Mouse (Mus musculus) kidney, postnatal 14 days (tissue): Measurements from ENCODE around the gene Ankrd45.
"Not testable (repeated sequence)": the region's sequence is repeated elsewhere in the genome, so short reads cannot be mapped to it uniquely, and the experiment has no call there.

Source experiments
- DNase-seq: peaks from one replicate; pipeline ENCODE4 v3.0.0; 2022; ENCODE audit warnings: mixed read lengths

Gene Ankrd45

DNA sequence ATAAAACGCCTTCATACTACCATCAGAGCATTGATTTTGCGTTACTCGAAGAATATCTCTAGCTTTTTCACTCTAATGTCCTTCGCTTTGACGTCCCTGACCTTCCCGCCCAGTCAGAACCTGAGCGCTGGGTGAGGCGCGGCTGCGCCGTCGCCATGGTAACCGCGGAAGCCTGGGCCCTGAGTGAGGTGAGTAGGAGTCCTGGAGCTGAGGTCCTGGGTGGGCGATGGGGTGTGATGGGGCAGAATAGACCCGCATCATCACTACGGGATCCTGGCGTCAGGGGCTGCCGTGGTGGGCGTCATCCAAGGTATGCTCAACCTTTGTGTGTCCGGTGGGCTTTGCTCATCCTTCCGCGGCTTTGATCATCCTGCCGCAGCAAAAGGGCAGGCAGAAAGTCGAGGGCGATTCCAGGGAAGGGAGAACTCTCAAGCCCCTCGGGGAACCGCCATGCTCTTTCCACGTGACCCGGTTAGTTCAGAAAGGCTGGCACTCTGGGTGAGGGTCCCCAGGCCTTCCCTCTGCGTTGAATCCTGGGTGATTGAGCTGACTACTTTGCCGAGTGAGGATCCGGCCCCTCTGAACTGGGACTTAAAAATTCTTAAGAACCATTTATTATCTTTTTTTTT is at the start of gene Ankrd45:
TSS of gene Ankrd45 (plus strand) at position 161 of the 629 bp plus-strand sequence.
- DNase-seq: peak; percentile 72

DNA sequence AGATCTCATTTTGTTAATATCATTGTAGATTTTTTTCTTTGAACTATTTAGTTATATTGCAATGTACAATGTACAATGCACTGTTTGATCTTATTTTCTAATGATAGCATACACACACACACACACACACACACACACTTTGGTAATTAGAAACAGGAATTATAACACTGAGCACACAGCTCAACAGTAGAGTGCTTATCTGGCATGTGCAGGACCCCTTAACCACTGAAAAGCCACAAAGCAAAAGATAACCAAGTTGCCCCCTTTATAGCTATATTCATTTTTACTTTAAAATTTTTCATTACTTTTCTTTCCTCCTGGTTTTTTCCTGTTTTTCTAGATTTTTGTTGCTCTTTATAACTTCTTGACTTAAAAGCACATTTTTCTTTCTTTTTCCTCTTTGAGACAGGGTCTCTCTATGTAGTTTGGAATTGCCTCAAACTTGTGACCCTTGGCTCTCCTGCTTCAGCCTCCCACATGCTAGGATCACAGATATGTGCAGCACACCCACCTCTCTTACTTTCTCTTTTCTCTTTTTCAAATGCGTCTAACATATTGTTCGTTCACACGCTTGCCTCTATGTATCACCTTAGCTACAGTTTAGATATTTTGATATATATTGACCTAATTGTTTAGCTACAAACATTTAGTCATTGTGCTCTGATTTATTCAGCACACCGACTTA is 42.6 kb upstream of the Ankrd45 start:
- no peak for DNase-seq

DNA sequence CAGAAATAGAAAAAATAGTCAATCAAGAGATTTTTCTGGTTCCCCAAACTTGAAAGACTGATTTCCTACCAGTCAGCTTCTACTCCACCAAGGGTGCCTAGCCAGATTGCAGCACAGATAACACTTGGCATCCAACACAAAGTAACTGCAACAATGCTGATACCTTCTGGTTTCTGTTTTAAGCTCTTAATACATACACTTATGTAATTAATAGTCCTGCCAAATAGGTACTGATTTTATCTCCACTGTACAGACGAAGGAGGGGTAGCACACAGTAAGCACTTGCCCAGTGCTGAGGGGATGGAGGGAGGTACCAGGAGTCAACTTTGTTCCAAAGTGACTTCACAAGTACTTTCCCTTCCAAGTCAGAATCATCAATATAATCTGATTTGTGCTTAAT is 38.6 kb upstream of the Ankrd45 start:
- no peak for DNase-seq

DNA sequence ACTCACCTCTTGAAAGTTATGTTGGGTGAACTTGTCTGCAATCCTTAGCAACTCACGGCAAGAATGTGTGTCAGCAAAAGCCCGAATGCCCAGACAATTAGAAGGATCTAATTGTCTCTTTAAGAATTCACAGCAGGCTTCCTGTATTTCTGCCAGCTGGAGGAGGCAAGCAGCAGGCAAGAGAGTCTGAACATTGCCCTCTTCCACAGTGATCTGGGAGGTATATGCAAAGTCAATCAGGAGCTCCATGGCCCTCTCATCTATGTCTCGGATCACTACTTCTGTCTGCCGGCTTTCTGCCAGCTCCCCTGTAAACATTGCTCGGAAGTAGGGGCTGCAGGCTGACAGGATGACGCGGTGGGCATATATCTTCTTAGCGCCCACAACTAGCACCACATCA is 33.3 kb upstream of the Ankrd45 start:
- DNase-seq: peak; percentile 59

DNA sequence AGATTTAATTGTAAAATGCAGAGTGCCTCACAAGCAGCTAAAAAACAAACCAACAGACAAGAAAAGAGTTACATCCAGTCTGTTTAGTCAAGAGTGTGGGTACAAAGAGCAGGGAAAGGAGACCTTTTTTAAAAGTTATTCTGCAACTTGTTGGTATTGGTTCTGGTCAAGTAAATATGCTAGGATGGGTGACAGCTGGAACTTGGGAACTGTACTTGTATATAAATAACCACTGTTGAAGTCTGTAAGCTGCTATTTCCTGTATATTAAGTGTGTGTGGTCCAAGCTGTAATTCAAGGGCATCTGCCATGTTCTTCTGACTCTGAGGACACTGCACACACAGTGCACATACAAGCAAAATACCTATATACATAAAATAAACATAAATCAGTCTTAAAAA is 27.9 kb upstream of the Ankrd45 start:
- no peak for DNase-seq

DNA sequence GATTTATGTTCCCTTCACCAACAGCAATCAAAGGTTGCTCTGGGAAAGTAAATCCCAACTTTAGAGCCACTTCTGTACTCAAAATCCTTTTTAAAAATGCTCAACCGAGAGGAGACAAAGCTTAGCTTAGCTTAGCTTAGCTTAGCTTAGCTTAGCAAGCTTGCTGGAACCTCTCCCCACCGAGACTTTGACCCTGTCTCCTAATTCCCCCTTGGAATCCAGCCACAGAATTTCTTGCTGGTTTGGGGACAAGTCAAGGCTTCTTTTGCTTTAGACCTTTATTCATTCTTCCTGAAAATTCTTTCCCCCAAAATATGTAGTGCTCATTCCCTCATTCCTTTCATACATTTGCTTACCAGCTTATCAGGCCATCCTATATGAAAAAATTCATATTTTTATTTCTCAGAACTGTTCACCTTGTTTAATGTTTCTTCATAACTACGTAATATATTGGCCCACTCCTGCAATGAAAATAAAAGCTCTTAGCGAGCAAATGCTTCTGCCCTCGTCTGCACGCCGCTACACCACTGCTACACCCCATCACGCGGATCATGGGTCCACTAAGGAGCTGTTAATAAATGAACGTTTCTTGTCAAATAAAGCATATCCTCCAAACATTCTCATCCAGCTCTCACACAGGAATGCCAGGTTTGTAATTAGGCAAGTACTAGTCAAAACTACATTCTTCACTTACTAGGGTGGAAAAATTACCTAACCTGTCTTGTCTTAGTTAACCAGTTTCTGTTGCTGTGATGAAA is 19.7 kb upstream of the Ankrd45 start:
- peak; percentile 54 for DNase-seq

DNA sequence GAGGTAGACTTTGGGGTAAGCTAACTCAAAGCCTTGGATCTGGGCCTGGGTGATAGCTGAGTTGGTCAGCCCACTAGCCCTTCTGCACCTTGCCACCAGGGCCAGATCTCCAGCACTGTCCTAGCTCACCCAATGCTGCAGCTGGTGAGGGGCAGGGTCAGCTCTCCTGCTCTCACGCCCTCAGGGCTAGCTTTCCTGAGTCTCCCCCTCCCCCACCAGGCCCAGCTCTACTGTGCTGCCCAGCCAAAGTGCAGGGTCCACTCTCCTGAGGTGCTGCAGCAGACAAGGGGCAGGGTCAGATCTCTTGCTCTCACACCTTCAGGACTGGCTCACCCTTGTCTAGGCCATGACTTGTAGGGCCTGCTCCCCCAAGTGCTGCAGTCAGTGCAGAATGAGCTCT is 16.0 kb upstream of the Ankrd45 start:
- DNase-seq: peak; percentile 68

DNA sequence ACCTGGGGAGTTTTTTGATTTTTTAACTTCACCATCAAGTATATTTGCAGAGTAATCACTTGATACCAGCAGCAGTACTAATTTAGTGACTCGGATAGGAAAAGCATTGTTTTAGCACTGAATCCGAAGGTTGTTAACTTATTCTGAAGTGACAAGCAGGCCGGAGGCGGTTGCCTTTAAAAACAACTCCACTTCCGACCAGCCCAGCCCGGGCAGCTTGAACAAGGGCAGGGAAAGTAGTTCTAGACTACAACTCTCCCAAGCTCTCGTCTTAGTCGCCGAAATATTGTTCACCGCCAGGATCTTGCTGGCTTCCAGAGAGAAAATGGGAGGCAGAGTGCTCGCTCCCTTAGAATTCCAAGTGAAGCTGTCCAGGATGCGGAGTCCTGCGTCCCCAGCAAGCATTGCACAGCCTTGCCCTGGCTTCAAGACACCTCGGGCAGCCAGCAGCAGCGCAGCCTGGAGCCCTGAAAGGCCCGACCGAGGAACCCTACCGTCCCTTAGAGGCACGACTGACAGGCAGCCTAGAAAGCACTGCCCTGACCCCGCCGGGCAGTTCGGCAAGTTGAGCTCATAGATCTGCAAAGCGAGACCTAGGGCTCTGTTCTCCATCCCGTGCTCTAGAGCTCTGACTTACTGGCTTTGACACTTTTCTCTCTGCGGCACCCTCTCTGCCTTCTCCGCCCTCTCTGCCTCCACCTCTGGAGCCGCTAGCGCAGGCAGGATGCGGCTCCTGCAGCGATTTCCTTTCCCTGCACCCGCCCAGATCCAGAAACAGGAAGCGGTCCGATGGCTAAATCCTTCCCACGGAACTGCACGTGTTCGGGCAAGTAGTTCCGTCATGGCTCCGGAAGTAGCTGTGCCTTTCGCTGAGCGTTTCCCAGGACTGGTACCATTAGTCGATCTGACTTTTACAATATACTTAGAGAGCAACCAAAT is 11.5 kb upstream of the Ankrd45 start, which contains the start of gene Klhl20:
TSS of gene Klhl20 (minus strand) at position 786 of the 939 bp plus-strand sequence.
- peak; percentile 95 for DNase-seq

DNA sequence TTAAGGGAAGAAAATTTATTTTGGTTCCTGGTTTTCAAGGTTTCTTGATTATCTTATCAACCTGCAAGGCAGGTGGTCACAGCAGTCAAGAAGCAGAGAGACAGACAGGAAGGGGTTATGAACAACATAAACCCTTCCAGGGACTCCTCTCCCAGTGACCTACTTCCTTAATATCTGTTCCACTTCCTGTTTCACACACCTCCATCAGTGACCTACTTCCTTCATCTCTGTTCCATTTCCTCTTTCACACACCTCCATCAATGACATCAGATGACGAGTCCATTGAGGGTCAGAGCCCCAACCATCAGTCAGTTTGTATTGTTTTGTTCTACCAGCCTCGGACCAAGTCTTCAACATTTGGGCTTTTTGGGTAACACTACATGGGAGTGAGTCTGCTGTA is 3.0 kb upstream of the Ankrd45 start:
- DNase-seq: no peak

DNA sequence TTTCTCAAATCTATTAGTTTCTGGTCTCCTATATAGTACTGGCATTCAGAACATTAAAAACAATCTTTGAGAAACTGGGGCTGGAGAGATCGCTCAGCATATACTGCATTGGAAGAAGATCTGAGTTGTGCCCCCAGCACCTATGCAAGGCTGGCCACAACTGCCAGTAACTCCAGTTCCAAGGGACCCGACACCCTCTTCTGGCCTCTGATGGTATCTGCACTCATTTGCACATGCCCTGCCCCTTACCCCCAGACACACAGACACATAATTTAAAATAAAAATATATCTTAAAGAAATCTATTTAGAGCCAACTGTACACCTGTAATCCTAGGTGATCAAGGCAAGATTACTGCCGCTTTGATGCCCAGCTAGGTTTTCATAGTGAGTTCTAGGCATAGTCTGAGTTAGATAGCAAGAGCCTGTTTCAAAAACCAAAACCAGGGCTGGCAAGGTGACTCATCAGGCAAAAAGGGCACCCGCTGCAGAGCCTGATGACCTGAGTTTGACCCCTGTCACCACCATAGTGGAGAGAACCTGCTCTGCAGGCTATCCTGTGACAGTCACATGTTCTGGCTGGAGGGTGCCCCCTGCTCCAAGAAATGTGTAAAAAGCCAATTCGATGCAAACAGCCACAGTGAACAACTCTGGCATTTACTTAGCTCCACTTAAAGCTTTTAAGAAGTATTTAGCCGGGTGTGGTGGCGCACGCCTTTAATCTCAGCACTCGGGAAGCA is 2.3 kb upstream of the Ankrd45 start:
- DNase-seq: no peak

DNA sequence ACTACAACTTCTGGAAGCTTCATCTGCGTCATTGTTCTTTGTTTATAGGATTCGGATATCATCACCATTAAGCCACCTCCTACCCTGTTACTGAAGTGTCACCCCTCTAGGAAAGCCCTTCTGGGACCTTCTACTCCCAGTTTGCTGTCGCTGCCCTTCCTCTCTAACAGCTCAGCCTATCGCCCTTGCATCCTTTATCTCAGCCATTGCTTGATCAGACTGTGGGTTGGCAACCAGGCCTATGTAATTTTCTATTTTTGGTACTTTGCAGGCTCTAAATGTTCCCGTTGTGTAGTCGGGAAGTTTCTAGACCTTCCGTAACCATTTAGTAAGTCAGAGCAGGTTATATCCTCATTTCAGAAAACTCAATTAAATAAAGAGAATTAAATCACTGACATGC is 725 bp downstream of the Ankrd45 start:
- no peak for DNase-seq

DNA sequence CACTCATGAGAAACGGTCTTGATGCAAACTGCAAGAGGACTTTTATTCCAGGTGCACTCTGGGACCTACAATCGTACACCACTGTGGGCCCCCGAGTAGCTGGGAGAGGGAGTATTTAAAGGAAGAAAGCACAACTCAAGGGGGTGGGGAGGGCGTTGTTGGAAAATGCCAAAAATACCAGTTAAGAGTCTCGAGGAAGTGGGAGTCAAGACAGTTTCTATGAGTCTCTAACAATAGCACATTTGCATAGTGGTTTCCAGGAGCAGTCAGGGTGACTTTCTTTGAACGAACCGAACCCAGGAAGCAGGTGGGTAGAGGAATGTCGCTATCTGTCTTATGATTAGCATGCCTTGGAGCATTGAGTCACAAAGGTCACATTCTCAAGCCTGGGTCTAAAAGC is 3.1 kb downstream of the Ankrd45 start:
- not testable (repeated sequence) for DNase-seq

DNA sequence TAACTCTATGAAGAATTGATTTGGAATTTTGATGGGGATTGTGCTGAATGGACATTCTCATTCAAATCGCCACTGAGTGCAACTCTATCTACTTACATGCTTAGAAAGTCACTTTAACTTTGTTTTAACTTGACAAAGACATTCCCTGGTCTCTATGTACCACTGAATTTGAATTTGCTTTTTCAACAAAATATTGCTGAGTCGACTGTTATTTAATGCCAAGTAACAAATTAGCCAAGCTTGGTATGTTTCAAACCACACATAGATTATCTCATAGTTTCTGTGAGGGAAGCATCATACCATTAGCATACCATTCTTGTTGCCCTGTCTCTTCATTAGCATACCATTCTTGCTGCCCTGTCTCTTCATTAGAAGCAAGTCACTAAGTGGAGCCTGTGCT is 5.4 kb downstream of the Ankrd45 start:
- DNase-seq: no peak

DNA sequence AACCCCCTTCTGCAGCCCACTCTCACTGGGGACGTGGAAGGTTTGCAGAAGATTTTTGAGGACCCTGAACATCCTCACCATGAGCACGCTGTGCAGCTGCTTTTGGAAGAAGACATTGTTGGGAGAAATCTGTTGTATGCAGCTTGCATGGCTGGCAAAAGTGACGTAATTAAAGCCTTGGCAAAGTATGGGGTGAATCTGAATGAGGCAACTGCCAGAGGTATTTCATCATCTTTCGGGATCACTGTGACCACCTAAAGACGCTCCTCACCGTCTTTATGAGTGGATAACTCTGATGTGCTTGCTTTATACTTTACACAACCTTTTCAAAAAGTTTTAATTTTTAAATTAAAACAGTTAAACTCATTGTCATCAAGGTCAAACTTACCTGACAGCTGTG is 8.6 kb downstream of the Ankrd45 start:
- DNase-seq: no peak

DNA sequence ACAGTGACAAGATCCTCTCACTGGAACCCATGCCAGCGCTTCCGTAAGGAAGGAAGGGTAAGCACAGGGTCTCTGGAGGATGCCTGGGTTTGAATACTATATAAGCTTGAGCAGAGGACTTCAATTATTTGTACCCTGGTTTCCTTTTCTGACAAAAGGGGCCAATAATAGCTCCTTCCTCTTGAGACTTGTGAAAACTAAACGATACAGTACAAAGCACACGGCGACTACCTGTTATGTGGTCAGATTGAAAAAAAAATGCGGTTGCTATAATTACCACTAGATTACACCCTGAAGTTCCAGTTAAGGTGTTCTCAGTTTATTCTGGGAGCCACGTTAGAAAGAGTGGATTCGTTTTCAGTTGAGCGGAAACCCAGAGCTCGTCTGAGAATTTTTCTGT is 14.1 kb downstream of the Ankrd45 start:
- no peak for DNase-seq

DNA sequence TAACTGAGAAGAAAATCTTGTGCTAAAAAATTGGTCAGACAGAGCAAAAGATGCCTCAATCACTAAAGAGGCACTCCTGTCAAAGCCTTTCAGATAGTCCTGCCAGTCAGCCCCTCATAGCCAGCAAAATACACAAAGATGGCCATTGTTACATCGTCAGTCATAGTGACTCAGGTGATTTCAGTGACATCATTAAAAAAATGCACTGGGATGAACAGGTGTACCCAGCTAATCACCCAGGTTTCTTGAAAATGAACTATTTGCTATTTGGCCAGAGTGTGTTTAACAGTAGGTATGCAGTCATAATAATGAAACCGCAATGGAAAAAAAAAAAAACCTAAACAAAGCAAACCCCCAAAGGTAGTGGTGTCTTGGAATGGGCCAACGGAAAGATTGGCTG is 16.7 kb downstream of the Ankrd45 start, which contains the start of gene Tex50:
TSS of gene Tex50 (minus strand) at position 101 of the 400 bp plus-strand sequence.
- DNase-seq: no peak

DNA sequence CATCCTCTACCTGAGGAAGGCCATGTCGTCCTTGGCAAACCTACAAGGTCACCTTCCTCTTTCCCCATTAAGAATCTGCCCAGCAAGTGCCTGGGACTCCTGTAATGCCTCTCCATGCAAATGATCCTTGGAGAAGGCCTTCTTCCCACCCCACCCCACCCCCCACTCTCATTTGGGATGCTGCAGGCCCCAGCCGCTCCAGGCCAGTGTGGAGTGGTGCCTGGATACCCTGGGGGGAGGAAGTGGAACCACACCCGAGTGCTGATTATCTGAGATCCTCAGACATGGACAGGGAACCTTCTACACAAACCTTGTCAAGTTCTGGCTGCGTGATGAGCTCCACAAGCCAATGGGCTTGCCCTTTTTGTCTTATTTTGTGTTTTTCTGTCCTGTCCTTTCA is 17.8 kb downstream of the Ankrd45 start:
- no peak for DNase-seq

DNA sequence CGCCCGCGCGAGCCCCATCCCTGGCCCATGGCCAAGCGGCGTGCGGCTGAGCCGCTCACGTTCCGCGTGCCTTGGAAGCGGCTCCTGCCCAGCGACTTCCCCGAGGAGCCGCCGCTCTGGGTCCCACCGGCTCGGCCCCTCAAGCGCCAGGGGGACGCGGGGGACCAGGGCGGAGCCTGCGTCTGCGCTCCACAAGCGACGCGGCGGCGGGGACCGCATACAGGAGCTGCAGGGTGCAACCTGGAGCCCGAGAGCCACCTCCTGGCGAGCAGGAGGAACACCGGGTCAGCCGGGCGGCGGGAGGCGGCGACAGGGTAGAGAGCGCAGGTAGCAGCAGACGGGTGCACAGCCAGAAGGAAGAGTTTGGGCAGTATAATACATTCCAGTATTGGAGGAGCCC is 28.2 kb downstream of the Ankrd45 start:
- peak; percentile 85 for DNase-seq

DNA sequence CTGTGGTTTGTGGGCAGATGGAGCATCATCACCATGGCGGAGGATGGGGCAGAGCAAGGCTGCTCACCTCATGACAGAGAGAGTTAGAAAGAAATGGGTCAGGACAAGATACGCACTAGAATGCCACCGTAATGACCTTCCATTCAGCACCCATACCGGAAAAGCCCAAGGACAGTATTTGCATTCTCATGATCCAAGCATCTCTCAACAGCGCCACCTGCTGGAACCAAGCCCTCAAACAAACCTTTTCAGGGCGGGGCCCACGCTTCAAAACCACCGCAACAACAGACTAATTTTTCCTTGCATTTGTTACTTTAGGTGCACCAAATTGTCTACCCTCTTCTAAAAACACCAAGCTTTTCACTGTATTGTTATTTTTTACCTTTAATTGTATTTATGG is 38.2 kb downstream of the Ankrd45 start:
- peak; percentile 26 for DNase-seq

DNA sequence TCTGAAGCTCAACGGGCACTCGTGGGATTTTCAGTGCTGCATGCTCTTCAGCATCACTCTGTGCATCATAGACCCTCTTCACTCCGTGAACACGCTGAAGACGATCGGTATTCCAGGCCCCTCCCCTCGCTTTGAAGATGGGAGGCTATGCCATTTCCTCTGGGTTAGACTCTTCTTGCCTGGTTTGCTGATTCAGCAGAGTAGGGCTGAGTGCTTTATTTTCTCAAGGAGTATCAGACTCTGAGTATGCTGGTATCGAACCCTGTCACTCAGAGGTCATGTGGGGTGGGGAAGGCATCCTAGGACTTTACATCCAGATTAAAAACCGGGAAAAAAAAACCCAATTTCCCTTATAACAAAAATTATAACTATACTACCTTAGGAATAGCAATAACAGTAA is 39.9 kb downstream of the Ankrd45 start:
- DNase-seq: no peak

DNA sequence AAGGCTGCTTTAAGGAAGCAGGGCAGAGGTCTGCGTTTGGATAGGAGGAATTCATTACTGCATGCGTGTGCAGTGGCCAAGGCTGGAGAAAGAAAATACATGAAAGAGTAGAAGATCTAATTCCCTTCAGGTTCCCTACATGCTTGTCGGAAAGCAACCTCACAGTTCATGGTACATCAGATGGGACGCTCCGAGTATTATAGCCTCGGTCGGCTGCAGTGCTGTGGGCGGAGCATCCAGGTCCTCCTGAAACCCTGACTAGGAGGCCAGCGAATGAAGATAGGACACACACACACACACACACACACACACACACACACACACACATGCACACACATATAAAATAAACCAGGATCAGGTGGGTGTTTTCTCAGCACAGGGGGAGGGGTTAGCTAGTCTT is 41.2 kb downstream of the Ankrd45 start:
- DNase-seq: no peak

DNA sequence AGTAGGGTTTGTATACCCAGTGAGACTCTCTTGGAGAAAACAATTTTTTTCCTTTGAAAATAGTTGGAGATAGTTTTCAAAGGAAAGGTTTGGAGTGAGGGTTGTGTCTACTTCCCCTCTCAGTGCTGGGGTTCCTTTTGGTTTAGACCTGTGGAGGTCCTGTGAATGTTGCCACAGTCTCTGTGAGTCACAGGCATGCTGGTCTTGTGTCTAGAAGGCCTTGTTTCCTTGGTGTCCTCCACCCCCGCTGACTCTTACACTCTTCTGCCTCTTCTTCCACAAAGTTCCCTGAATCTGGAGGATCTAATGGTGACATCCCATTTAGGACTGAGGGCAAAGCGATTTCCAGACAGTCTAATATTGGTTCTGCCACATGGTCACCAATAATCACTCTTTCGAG is 42.9 kb downstream of the Ankrd45 start:
- no peak for DNase-seq
